Mouse (Mus musculus): ENCODE results near the gene Aup1. TPM values are rescaled to one million over a fixed set of nuclear protein-coding genes. Genes with fewer than 3 reads are reported as not detected.

The Aup1 gene
- polyA plus RNA-seq, 1 experiment: 97.2 TPM

DNA sequence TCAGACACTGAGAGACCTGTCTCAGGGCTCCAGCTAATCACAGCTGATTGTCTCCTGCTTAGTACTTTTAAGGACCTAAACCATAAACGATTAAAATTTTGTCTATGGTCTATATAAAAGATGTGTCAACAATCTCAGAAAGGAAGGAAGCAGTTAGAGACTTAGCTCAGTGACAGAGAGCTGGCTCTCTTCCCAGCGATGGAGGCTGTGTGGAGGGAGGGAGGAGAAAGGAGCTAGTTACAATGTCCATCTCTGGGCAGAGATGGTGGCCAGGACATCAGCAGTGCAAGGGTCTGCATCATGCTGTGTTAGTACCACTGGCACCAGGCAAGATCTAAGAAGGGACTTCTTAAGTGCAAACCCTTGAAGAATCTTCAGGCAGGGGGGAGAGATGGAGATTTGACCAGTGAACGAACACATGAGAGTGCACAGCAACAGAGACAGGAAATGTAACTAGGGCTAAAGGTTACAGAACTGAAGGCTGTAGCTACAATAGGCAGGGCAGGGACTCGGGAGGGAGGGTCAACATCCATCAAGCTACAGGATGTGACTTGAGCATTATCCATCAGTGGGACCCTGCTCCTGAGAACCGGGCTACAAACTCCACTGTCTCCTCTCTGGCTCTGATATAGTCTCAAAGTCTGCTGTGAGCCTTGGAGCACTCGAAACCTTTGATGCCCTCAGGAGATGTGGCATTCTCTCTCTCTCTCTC is 38.3 kb downstream of the Aup1 start:
- Histone ChIP-seq H3K4me1 (ENCODE audit: control insufficient read depth, insufficient read depth, insufficient read length, low read length) (peaks cover 2% of the 10 kb centered on the region; the same call in 1 of the 2 replicates), H3K27ac (replicated peaks; ENCODE audit: low read depth, low read length) (peak overlapping the region; percentile 30; the same call in 1 of the 2 replicates), H3K4me3 (ENCODE audit: insufficient read depth, low read depth, low read length) (no peak overlapping the region)

DNA sequence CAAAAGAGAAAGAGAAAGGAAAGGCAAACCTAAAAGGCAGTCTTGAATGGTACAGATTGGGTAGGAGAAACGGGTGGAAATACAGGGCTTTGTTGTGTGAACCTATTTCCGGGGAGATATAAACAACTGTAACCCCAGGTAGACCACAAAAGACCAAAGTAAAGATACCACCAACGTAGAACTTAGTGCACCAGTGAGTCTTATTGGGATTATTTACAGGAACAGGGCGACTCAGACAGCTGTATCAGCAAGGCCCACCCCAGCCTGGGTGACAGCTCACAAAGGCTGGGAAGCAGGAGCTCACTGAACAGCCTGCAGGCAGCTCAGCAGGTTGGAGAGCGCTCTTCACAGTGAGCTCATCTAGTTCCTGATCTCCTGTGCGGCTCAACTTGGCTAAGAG is 41.6 kb downstream of the Aup1 start:
- Histone ChIP-seq H3K4me3 (ENCODE audit: insufficient read depth, low read depth, low read length) (no peak overlapping the region), H3K27ac (replicated peaks; ENCODE audit: low read depth, low read length) (no peak overlapping the region), H3K4me1 (ENCODE audit: control insufficient read depth, insufficient read depth, insufficient read length, low read length) (peaks cover 2% of the 10 kb centered on the region; the same call in 1 of the 2 replicates)

DNA sequence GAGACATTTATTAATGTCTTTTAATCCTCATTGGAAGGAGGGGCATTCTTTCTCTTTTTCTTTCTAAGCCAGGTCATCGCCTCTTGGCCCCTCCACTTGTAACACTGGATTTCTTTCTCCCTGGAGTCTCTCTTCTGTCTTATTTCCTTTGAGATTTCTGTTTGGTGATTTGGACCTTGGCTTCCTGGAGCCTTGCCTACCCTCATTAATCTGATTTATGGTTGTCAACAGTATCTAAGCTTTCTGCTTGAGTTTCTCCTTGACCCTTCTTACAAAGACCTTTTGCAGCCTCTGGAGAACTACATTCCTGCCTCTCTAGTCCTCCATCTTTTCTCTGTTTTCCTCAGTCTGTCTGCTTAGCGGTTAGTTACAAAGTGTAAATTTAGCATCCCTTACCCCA is 44.1 kb downstream of the Aup1 start:
- Histone ChIP-seq H3K4me1 (ENCODE audit: control insufficient read depth, insufficient read depth, insufficient read length, low read length) (peaks cover 6% of the 10 kb centered on the region), H3K4me3 (ENCODE audit: insufficient read depth, low read depth, low read length) (no peak overlapping the region), H3K27ac (replicated peaks; ENCODE audit: low read depth, low read length) (no peak overlapping the region)

GRCm38 (mm10) chr6:83101316-83101687 is 47.0 kb downstream of the Aup1 start, which contains the start of the genes Ccdc142 and Gm42688:
Ccdc142 (plus strand) TSS chr6:83101601.
Gm42688 (plus strand) TSS chr6:83101617.
- Histone ChIP-seq H3K4me1 (ENCODE audit: control insufficient read depth, insufficient read depth, insufficient read length, low read length) (peaks cover 6% of the 10 kb centered on the region), H3K27ac (replicated peaks; ENCODE audit: low read depth, low read length) (peak within 1 kb of the TSS; percentile 42), H3K4me3 (ENCODE audit: insufficient read depth, low read depth, low read length) (peak within 1 kb of the TSS; percentile 76)

DNA sequence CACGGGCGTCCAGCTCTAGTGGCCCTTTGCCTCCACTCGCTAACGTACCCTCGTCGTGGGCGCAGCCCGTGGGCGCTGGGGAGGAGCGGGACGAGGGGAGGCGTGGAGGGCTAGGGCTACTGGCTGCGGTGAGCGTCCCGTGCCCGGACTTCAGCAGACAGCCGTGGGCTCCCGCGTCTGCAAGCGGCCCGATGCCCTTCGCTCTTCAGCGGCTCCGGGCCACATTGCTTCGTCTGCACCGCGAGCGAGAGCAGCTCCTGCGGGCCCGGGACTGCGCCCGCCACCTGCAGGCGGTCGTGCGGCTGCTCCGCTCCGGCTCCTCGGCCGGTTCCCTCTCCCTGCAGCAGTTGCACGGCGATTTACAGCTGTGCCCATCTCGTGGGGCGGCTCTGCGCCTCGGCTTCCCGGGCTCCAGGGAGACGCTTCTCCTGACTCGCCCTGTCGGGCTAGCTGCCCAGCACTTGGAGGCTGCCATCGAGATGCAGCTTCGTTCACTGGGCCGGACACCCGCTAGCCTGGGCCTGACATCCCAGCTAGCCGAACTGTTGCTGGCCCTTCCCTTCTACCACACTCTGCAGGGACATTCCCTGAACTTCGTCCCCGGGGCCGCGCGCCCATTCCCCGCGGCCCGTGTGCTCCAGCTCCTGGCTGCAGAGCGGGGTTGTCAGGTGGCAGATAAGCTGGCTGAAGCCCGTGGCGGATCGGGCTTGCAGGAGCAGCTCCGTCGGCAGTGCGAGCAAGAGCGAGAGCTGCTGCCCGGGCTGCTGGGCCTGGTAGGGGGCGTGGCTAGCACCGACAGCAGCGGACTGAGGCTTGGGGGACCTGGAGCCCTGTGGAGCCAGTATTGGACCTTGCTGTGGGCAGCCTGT is 47.6 kb downstream of the Aup1 start:
- Histone ChIP-seq H3K27ac (replicated peaks; ENCODE audit: low read depth, low read length) (peak overlapping the region; percentile 42), H3K4me1 (ENCODE audit: control insufficient read depth, insufficient read depth, insufficient read length, low read length) (peaks cover 6% of the 10 kb centered on the region), H3K4me3 (ENCODE audit: insufficient read depth, low read depth, low read length) (peak overlapping the region; percentile 76)

- Histone ChIP-seq H3K4me3 (ENCODE audit: insufficient read depth, low read depth, low read length) (0 out of 2 replicates have a peak overlapping the region, but pooled peaks have one; percentile 76), H3K27ac (replicated peaks; ENCODE audit: low read depth, low read length) (no peak overlapping the region), H3K4me1 (ENCODE audit: control insufficient read depth, insufficient read depth, insufficient read length, low read length) (peaks cover 10% of the 10 kb centered on the region)
Observed at GRCm38 (mm10) chr6:83103130-83103650, 48.9 kb downstream of the Aup1 start.

DNA sequence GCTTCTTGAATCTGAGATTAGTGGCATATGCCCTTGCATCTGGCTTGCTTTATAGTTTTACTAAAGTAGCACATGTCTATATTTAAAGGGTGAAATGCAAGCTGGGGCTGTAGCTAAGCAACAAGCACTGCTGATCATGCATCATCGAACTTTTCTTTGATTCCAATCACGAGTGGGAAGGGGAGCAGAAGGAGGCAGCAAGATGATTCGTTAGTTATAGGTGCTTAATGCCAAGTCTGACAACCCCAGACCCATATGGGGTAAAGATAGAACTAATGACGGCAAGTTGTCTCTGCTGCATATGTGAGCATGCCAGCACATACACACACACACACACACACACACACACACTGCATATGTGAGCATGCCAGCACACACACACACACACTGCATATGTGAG is 49.8 kb downstream of the Aup1 start:
- no peak overlapping the region for H3K4me3 ChIP-seq (ENCODE audit: insufficient read depth, low read depth, low read length)
- peaks cover 10% of the 10 kb centered on the region for H3K4me1 ChIP-seq (ENCODE audit: control insufficient read depth, insufficient read depth, insufficient read length, low read length)
- H3K27ac ChIP-seq (replicated peaks; ENCODE audit: low read depth, low read length): no peak overlapping the region

Other genes starting within 250 kb of the Aup1 start
- not detected in 2 replicates for gene Sema4f, start 114.8 kb upstream of the Aup1 start, polyA plus RNA-seq (2012; ENCODE audit: insufficient read depth, insufficient read length, missing spikeins)
- not detected in 2 replicates for gene M1ap, start 107.6 kb upstream of the Aup1 start, polyA plus RNA-seq (2012; ENCODE audit: insufficient read depth, insufficient read length, missing spikeins)
- 1.3 and 1.5 TPM in 2 replicates for gene Dok1, start 21.1 kb upstream of the Aup1 start, polyA plus RNA-seq (2012; ENCODE audit: insufficient read depth, insufficient read length, missing spikeins)
- 0.63 and 1.6 TPM in 2 replicates for gene Loxl3, start 20.3 kb upstream of the Aup1 start, polyA plus RNA-seq (2012; ENCODE audit: insufficient read depth, insufficient read length, missing spikeins)
- 42.8 and 48.9 TPM in 2 replicates for gene Htra2, start 752 bp downstream of the Aup1 start, polyA plus RNA-seq (2012; ENCODE audit: insufficient read depth, insufficient read length, missing spikeins)
- gene Dqx1, start 3.3 kb downstream of the Aup1 start, polyA plus RNA-seq (2012; ENCODE audit: insufficient read depth, insufficient read length, missing spikeins): 0.79 TPM in 1 of 2 replicates, not detected in the other
- not detected in 2 replicates for gene Tlx2, start 15.8 kb downstream of the Aup1 start, polyA plus RNA-seq (2012; ENCODE audit: insufficient read depth, insufficient read length, missing spikeins)
- 16.5 and 22.5 TPM in 2 replicates for gene Pcgf1, start 23.3 kb downstream of the Aup1 start, polyA plus RNA-seq (2012; ENCODE audit: insufficient read depth, insufficient read length, missing spikeins)
- gene Lbx2, start 31.8 kb downstream of the Aup1 start, polyA plus RNA-seq (2012; ENCODE audit: insufficient read depth, insufficient read length, missing spikeins): not detected in 2 replicates
- not detected in 2 replicates for gene Ccdc142, start 47.1 kb downstream of the Aup1 start, polyA plus RNA-seq (2012; ENCODE audit: insufficient read depth, insufficient read length, missing spikeins)
- not detected in 2 replicates for gene Gm42688, start 47.1 kb downstream of the Aup1 start, polyA plus RNA-seq (2012; ENCODE audit: insufficient read depth, insufficient read length, missing spikeins)
- 172 and 202 TPM in 2 replicates for gene Mrpl53, start 54.5 kb downstream of the Aup1 start, polyA plus RNA-seq (2012; ENCODE audit: insufficient read depth, insufficient read length, missing spikeins)
- 6.0 and 6.2 TPM in 2 replicates for gene Mogs, start 61.0 kb downstream of the Aup1 start, polyA plus RNA-seq (2012; ENCODE audit: insufficient read depth, insufficient read length, missing spikeins)
- gene Wbp1, start 67.0 kb downstream of the Aup1 start, polyA plus RNA-seq (2012; ENCODE audit: insufficient read depth, insufficient read length, missing spikeins): 62.1 and 70.3 TPM in 2 replicates
- 8.7 and 13.1 TPM in 2 replicates for gene Ino80b, start 70.9 kb downstream of the Aup1 start, polyA plus RNA-seq (2012; ENCODE audit: insufficient read depth, insufficient read length, missing spikeins)
- gene Rtkn, start 80.9 kb downstream of the Aup1 start, polyA plus RNA-seq (2012; ENCODE audit: insufficient read depth, insufficient read length, missing spikeins): 4.5 and 7.1 TPM in 2 replicates
- not detected in 2 replicates for gene Wdr54, start 101.9 kb downstream of the Aup1 start, polyA plus RNA-seq (2012; ENCODE audit: insufficient read depth, insufficient read length, missing spikeins)
- gene 1700003E16Rik, start 101.9 kb downstream of the Aup1 start, polyA plus RNA-seq (2012; ENCODE audit: insufficient read depth, insufficient read length, missing spikeins): not detected in 2 replicates
- gene Dctn1, start 111.4 kb downstream of the Aup1 start, polyA plus RNA-seq (2012; ENCODE audit: insufficient read depth, insufficient read length, missing spikeins): 31.0 and 31.2 TPM in 2 replicates
- gene Slc4a5, start 165.3 kb downstream of the Aup1 start, polyA plus RNA-seq (2012; ENCODE audit: insufficient read depth, insufficient read length, missing spikeins): not detected in 2 replicates

All from brown adipose tissue, adult 24 weeks (tissue).